Mouse (Mus musculus): ENCODE measurements at regions not wholly inside any gene's neighbourhood (a gene's known extent, or its start where the extent isn't known, plus 50 kb on each side); places are given as distances from the start of the nearest gene placed in this dataset.

DNA sequence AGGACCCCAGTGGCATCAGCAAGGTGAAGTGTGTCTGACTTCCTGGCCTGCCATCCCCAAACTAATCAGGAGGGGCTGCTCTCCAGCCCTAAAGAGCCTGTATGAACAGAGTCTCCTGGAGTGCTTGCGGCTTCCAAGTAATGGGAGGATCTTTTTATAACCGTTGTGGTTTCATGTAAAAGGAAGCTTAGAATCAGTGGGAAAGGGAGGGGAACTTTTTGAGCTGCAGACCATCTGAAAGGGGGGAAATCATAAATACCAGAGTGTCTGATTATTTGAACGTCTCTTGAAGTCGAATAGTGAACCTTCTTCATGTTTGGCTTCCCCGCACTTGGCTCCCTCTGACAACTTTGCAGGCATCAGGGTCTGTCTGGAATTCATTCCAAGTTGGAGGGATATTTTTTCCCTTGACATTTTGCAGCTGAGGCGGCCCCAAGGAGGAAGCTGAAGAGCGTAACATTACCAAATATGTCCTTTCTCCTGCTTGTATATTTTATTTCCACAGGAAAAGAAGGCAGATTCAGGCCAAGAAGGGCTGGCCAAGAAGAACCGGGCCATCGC lies 147.2 kb upstream of the Ccn2 start:
- no peaks in the 10 kb centered on the region for H3K27me3 ChIP-seq (ENCODE audit: insufficient read depth, poor library complexity, severe bottlenecking)
- no peaks in the 10 kb centered on the region for H3K36me3 ChIP-seq
- WGBS: 72% methylated on average over 9 of the region's 9 CpGs
- no peak overlapping the region for H3K4me3 ChIP-seq
- DNase-seq (ENCODE audit: low spot score): no peak
- H3K4me1 ChIP-seq: peaks cover 29% of the 10 kb centered on the region
- H3K27ac ChIP-seq: peak overlapping the region; percentile 64; the same call in 1 of the 2 replicates
- H3K9me3 ChIP-seq: no peaks in the 10 kb centered on the region

GRCm38 (mm10) chr10:24453507-24453906 lies 141.7 kb upstream of the Ccn2 start:
- Histone ChIP-seq H3K9me3 (no peaks in the 10 kb centered on the region), H3K27me3 (ENCODE audit: insufficient read depth, poor library complexity, severe bottlenecking) (no peaks in the 10 kb centered on the region), H3K36me3 (no peaks in the 10 kb centered on the region), H3K4me3 (no peak overlapping the region), H3K27ac (no peak overlapping the region), H3K4me1 (peaks cover 4% of the 10 kb centered on the region; the same call in 1 of the 2 replicates)
- WGBS: 62% methylated on average over 4 of the region's 4 CpGs
- DNase-seq (ENCODE audit: low spot score): no peak

DNA sequence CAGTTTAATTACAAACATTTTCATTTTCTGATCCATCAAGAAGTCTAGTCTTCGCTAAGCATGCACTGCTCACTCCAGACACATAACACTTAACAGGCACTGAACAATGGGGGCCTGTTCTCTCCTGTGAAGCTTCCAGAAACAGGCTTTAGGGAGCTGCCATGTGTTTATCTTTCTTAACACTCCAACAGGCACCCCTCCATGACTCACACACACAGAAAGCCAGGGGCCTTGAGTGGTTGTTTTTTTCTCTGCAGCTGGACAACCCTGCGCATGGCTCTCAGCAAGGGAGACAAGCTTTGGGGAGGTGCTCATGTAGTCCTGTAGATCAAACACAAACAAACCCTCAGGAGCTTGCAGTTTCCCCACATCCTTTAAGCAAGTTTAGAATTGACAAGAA lies 136.6 kb upstream of the Ccn2 start:
- H3K4me1 ChIP-seq: peaks cover 11% of the 10 kb centered on the region; the same call in 1 of the 2 replicates
- H3K27me3 ChIP-seq (ENCODE audit: insufficient read depth, poor library complexity, severe bottlenecking): no peaks in the 10 kb centered on the region
- H3K9me3 ChIP-seq: no peaks in the 10 kb centered on the region
- no peak overlapping the region for H3K4me3 ChIP-seq
- 0 out of 2 replicates have a peak overlapping the region, but pooled peaks have one; percentile 23 for H3K27ac ChIP-seq
- peak; percentile 82 for DNase-seq (ENCODE audit: low spot score)
- 37% methylated on average over 2 of the region's 2 CpGs for WGBS
- H3K36me3 ChIP-seq: no peaks in the 10 kb centered on the region

DNA sequence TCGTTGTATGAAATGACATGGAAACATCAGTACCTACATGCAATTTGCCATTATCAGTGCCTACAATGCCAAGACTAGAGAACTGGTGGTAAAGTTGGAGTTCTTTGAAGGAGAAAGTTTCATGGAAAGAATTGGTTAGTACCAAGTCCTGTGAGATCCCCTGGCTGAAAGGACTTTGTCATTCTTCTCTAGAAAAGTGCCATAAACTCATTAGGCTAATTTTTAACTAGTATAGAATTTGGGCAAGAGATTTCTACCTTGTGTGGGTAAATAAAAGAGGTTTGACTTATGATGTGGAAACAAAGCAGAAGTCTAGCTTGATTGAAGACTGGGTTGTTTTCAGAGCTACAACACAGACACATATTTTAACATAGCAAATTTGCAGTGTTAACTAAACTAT lies 131.4 kb upstream of the Ccn2 start:
- H3K36me3 ChIP-seq: no peaks in the 10 kb centered on the region
- no peak overlapping the region for H3K27ac ChIP-seq
- H3K4me3 ChIP-seq: no peak overlapping the region
- DNase-seq (ENCODE audit: low spot score): no peak
- 85% methylated on average over 1 of the region's 1 CpGs for WGBS
- H3K4me1 ChIP-seq: peaks cover 3% of the 10 kb centered on the region; the same call in 1 of the 2 replicates
- H3K9me3 ChIP-seq: no peaks in the 10 kb centered on the region
- H3K27me3 ChIP-seq (ENCODE audit: insufficient read depth, poor library complexity, severe bottlenecking): no peaks in the 10 kb centered on the region

DNA sequence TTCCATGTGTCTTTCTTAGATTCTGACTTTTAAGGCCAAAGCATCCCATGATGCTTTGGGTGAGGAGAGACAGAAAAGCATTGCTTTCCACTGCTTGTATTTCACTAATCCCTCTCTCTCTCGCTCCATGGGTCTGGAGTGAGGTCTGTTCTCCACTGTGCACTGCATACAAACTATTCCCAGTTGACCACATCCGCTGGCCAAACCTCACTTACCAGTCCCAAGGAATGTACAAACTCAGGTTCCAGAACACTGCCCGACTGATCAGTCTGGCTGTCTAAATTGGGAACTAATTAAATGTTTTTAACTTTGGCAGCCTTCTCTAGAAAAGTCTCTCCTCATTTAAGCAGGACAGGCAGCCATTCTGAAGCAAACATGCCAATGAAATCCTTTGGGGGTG lies 130.9 kb upstream of the Ccn2 start:
- Histone ChIP-seq H3K36me3 (no peaks in the 10 kb centered on the region), H3K4me1 (no peaks in the 10 kb centered on the region), H3K27me3 (ENCODE audit: insufficient read depth, poor library complexity, severe bottlenecking) (no peaks in the 10 kb centered on the region), H3K4me3 (no peak overlapping the region), H3K27ac (no peak overlapping the region), H3K9me3 (no peaks in the 10 kb centered on the region)
- WGBS: 86% methylated on average over 3 of the region's 3 CpGs
- no peak for DNase-seq (ENCODE audit: low spot score)

DNA sequence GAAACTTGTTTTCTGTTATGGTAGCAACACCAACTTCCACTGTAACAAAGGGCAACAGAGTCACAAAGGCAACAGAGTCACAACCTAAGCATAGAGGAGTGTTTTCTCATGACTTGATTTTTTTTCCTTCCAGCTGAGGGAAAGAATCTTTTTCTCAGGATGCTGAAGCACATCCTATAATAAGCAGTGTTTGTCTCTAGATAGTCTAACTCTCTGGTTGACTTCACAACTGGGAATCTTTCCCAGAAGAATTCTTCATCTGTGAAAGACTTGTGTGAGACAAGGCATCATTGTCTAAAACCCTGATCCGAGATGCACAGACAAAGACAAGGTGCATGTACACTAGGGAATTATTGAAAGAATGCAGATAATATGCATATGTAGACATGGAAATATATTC lies 125.5 kb upstream of the Ccn2 start:
- Histone ChIP-seq H3K9me3 (no peaks in the 10 kb centered on the region), H3K36me3 (no peaks in the 10 kb centered on the region), H3K4me1 (no peaks in the 10 kb centered on the region), H3K27ac (no peak overlapping the region), H3K4me3 (no peak overlapping the region), H3K27me3 (ENCODE audit: insufficient read depth, poor library complexity, severe bottlenecking) (no peaks in the 10 kb centered on the region)
- 81% methylated on average over 1 of the region's 1 CpGs for WGBS
- no peak for DNase-seq (ENCODE audit: low spot score)

DNA sequence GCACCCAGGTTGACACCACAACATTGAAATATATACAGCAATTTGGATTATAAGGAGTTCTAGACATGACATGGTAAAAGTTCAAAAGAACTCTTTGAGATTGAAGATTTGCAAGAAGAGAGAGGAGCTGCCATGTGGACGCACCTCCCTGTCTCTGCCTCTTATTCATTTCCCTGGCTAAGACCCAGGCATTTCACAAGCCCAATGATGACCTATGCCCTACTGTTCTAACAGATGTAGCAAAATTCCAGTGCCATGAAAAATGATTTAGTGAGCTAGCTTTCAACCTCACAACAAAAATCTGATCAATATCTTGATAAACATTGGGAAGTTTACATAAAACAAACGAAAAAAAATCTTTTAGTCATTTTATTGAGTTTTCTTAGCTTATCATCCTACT lies 123.7 kb upstream of the Ccn2 start:
- H3K36me3 ChIP-seq: no peaks in the 10 kb centered on the region
- no peaks in the 10 kb centered on the region for H3K27me3 ChIP-seq (ENCODE audit: insufficient read depth, poor library complexity, severe bottlenecking)
- H3K4me3 ChIP-seq: no peak overlapping the region
- 74% methylated on average over 2 of the region's 2 CpGs for WGBS
- no peaks in the 10 kb centered on the region for H3K9me3 ChIP-seq
- H3K27ac ChIP-seq: no peak overlapping the region
- no peaks in the 10 kb centered on the region for H3K4me1 ChIP-seq
- DNase-seq (ENCODE audit: low spot score): no peak

DNA sequence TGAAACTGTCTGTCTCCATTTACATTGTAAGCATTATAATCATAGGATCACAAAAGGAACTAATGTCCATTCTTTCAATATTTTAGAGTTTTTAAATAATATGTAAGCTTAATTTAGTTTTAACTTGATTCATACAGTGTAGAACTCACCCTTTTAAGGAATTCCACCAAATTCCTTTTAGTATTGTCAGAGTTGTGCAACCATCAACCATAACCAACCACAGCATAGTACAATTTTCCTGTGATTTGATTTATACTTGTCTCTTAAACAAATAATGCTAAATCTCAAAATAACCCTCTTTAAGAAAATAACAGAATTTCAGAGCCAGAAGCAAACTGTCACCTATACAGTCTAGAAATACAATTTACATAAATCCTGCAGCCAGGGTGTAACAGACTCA lies 119.0 kb upstream of the Ccn2 start:
- Histone ChIP-seq H3K4me3 (no peak overlapping the region), H3K9me3 (no peaks in the 10 kb centered on the region), H3K27me3 (ENCODE audit: insufficient read depth, poor library complexity, severe bottlenecking) (no peaks in the 10 kb centered on the region), H3K36me3 (no peaks in the 10 kb centered on the region), H3K27ac (no peak overlapping the region), H3K4me1 (peaks cover 12% of the 10 kb centered on the region)
- no peak for DNase-seq (ENCODE audit: low spot score)

GRCm38 (mm10) chr10:24478535-24478934 lies 116.7 kb upstream of the Ccn2 start:
- Histone ChIP-seq H3K4me3 (no peak overlapping the region), H3K27ac (peak overlapping the region; percentile 85)
- 91% methylated on average over 2 of the region's 2 CpGs for WGBS

DNA sequence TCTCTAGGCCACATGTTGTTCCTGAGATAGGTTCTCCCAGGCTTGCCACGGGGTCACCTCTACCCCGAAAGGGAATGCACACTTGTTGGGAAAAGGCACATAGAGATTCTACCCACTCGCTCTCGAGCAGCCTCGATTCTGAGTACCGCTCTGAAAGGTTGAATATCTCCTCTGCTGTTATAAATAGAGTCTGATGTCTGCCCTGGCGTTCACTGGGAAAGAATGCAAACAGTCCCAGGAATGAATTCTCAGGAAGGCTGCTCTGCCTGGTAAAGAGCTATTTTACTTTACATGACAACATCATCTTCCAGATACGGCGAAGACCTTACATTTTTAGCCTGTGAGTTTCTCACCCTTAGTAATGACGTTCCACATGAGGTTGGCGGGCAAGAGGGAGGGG lies 116.1 kb upstream of the Ccn2 start:
- Histone ChIP-seq H3K27me3 (ENCODE audit: insufficient read depth, poor library complexity, severe bottlenecking) (no peaks in the 10 kb centered on the region), H3K4me3 (no peak overlapping the region), H3K27ac (peak overlapping the region; percentile 85), H3K4me1 (peaks cover 23% of the 10 kb centered on the region), H3K9me3 (no peaks in the 10 kb centered on the region), H3K36me3 (no peaks in the 10 kb centered on the region)
- peak; percentile 86 for DNase-seq (ENCODE audit: low spot score)
- WGBS: 30% methylated on average over 11 of the region's 11 CpGs

More at GRCm38 (mm10) chr10:24478535-24478934, 116.7 kb upstream of the Ccn2 start:
- no peaks in the 10 kb centered on the region for H3K9me3 ChIP-seq
- no peaks in the 10 kb centered on the region for H3K36me3 ChIP-seq
- peaks cover 17% of the 10 kb centered on the region for H3K4me1 ChIP-seq
- no peaks in the 10 kb centered on the region for H3K27me3 ChIP-seq (ENCODE audit: insufficient read depth, poor library complexity, severe bottlenecking)
- DNase-seq (ENCODE audit: low spot score): no peak

DNA sequence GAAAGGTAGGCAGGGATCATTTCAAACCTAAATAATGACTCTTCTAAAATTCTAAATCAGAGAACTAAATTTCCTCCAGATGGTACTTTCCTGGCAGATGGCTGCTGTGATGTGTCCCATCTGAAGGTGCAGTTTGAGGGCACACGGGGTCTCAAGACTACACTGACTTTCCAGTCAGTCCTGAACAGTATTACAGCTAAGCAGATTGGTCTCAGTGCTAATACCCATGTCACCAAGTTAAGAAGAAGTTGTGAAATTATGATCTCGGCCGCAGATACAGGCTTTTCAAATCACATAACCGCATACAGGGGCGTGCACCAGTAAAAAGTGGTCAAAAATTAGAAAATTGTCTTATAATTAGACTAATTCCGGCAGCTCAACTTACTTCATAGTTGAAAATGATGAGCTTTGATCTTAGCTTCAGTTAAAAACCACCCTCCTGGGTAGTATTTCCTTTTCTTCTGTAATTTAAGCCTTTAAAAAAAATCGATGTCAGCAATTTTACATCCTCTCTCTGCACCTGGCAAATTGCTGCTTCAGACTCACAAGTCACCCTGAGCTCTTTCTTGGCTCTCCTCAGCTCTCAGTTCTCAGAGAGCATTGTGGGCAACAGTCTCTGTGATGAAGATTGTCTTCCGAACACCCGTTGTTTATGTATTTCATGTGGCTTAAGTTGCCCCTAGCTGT lies 113.2 kb upstream of the Ccn2 start:
- Histone ChIP-seq H3K4me1 (peaks cover 30% of the 10 kb centered on the region), H3K36me3 (no peaks in the 10 kb centered on the region), H3K4me3 (no peak overlapping the region), H3K9me3 (no peaks in the 10 kb centered on the region), H3K27me3 (ENCODE audit: insufficient read depth, poor library complexity, severe bottlenecking) (no peaks in the 10 kb centered on the region), H3K27ac (no peak overlapping the region)
- 86% methylated on average over 9 of the region's 9 CpGs for WGBS
- DNase-seq (ENCODE audit: low spot score): no peak

DNA sequence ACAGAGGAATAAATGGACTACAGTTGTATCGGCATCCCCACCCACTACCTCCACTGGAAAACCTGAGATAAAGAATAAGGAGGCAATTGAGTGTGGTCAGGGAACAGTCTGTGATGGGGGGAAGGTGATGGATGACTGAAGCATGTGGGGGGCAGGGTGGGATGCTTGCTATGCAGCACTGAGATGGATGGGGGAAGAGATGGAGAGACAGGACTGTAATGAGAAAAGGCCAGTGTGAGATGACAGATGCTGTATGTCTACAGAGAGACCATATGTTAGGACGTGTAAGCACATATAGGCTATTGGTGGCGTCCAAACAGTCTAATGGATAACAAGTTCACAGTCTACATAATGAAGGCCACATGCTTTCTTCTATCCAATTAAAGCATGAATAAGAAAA lies 112.2 kb upstream of the Ccn2 start:
- Histone ChIP-seq H3K9me3 (no peaks in the 10 kb centered on the region), H3K27ac (no peak overlapping the region), H3K4me3 (no peak overlapping the region), H3K27me3 (ENCODE audit: insufficient read depth, poor library complexity, severe bottlenecking) (no peaks in the 10 kb centered on the region), H3K36me3 (no peaks in the 10 kb centered on the region), H3K4me1 (peaks cover 30% of the 10 kb centered on the region)
- DNase-seq (ENCODE audit: low spot score): no peak
- 69% methylated on average over 3 of the region's 3 CpGs for WGBS

- Histone ChIP-seq H3K27ac (no peak overlapping the region), H3K4me3 (no peak overlapping the region), H3K27me3 (ENCODE audit: insufficient read depth, poor library complexity, severe bottlenecking) (no peaks in the 10 kb centered on the region), H3K36me3 (no peaks in the 10 kb centered on the region), H3K4me1 (peaks cover 20% of the 10 kb centered on the region), H3K9me3 (no peaks in the 10 kb centered on the region)
- 64% methylated on average over 5 of the region's 5 CpGs for WGBS
- DNase-seq (ENCODE audit: low spot score): no peak
Measured at GRCm38 (mm10) chr10:24484101-24484660, 111.1 kb upstream of the Ccn2 start.

Data from heart, embryonic 10.5 days (tissue).